Mouse (Mus musculus): ENCODE results near the gene Pabpn1. TPM values are rescaled to one million over a fixed set of nuclear protein-coding genes. Genes with fewer than 3 reads are reported as not detected.
A peak's percentile ranks its signal among the peaks of the same experiment; 100 is the strongest.

The Pabpn1 gene
- polyA plus RNA-seq, 1 experiment from 2014 or later = 179 TPM

GRCm38 (mm10) chr14:54937361-54938182, 45.3 kb downstream of the Pabpn1 start:
- Histone ChIP-seq H3K9me3 (ENCODE audit: control insufficient read depth, low read length) (no peaks in the 10 kb centered on the region), H3K27ac (ENCODE audit: low read depth, low read length) (no peak overlapping the region), H3K36me3 (ENCODE audit: control insufficient read depth, insufficient read depth, low read length) (no peaks in the 10 kb centered on the region), H3K4me3 (ENCODE audit: low read depth, low read length) (no peak overlapping the region), H3K27me3 (ENCODE audit: control insufficient read depth, insufficient read depth, low read length) (no peaks in the 10 kb centered on the region), H3K4me2 (ENCODE audit: low read depth) (no peak overlapping the region), H3K4me1 (ENCODE audit: control insufficient read depth, insufficient read depth, low read length) (no peaks in the 10 kb centered on the region), H3K9ac (ENCODE audit: low read length) (no peak overlapping the region)
- ATAC-seq (ENCODE audit: insufficient read depth, low FRiP score, low TSS enrichment) (no peak), DNase-seq (ENCODE audit: low spot score) (no peak)
- 90% methylated on average over 16 of the region's 16 CpGs for WGBS

GRCm38 (mm10) chr14:54938431-54939219, 46.3 kb downstream of the Pabpn1 start:
- no peaks in the 10 kb centered on the region for H3K36me3 ChIP-seq (ENCODE audit: control insufficient read depth, insufficient read depth, low read length)
- H3K27ac ChIP-seq (ENCODE audit: low read depth, low read length) = no peak overlapping the region
- no peaks in the 10 kb centered on the region for H3K9me3 ChIP-seq (ENCODE audit: control insufficient read depth, low read length)
- DNase-seq (ENCODE audit: low spot score) = no peak
- H3K4me3 ChIP-seq (ENCODE audit: low read depth, low read length) = no peak overlapping the region
- no peaks in the 10 kb centered on the region for H3K4me1 ChIP-seq (ENCODE audit: control insufficient read depth, insufficient read depth, low read length)
- H3K4me2 ChIP-seq (ENCODE audit: low read depth) = no peak overlapping the region
- WGBS = 82% methylated on average over 15 of the region's 15 CpGs
- H3K9ac ChIP-seq (ENCODE audit: low read length) = no peak overlapping the region
- ATAC-seq (ENCODE audit: insufficient read depth, low FRiP score, low TSS enrichment) = no peak
- H3K27me3 ChIP-seq (ENCODE audit: control insufficient read depth, insufficient read depth, low read length) = no peaks in the 10 kb centered on the region

GRCm38 (mm10) chr14:54939434-54940175, 47.3 kb downstream of the Pabpn1 start:
- Histone ChIP-seq H3K4me2 (ENCODE audit: low read depth) (no peak overlapping the region), H3K9me3 (ENCODE audit: control insufficient read depth, low read length) (no peaks in the 10 kb centered on the region), H3K4me3 (ENCODE audit: low read depth, low read length) (no peak overlapping the region), H3K9ac (ENCODE audit: low read length) (no peak overlapping the region), H3K4me1 (ENCODE audit: control insufficient read depth, insufficient read depth, low read length) (no peaks in the 10 kb centered on the region), H3K27me3 (ENCODE audit: control insufficient read depth, insufficient read depth, low read length) (no peaks in the 10 kb centered on the region), H3K27ac (ENCODE audit: low read depth, low read length) (no peak overlapping the region), H3K36me3 (ENCODE audit: control insufficient read depth, insufficient read depth, low read length) (no peaks in the 10 kb centered on the region)
- no peak for ATAC-seq (ENCODE audit: insufficient read depth, low FRiP score, low TSS enrichment)
- 51% methylated on average over 12 of the region's 12 CpGs for WGBS
- DNase-seq (ENCODE audit: low spot score) = peak; percentile 63

- no peak overlapping the region for H3K27ac ChIP-seq (ENCODE audit: low read depth, low read length)
- H3K27me3 ChIP-seq (ENCODE audit: control insufficient read depth, insufficient read depth, low read length) = no peaks in the 10 kb centered on the region
- H3K36me3 ChIP-seq (ENCODE audit: control insufficient read depth, insufficient read depth, low read length) = no peaks in the 10 kb centered on the region
- H3K9me3 ChIP-seq (ENCODE audit: control insufficient read depth, low read length) = no peaks in the 10 kb centered on the region
- H3K4me1 ChIP-seq (ENCODE audit: control insufficient read depth, insufficient read depth, low read length) = no peaks in the 10 kb centered on the region
- no peak overlapping the region for H3K4me2 ChIP-seq (ENCODE audit: low read depth)
- H3K4me3 ChIP-seq (ENCODE audit: low read depth, low read length) = no peak overlapping the region
- DNase-seq (ENCODE audit: low spot score) (no peak), ATAC-seq (ENCODE audit: insufficient read depth, low FRiP score, low TSS enrichment) (no peak)
- 93% methylated on average over 3 of the region's 3 CpGs for WGBS
- no peak overlapping the region for H3K9ac ChIP-seq (ENCODE audit: low read length)
These were observed 47.9 kb downstream of the Pabpn1 start for GRCm38 (mm10) chr14:54940176-54940530.

GRCm38 (mm10) chr14:54941024-54941978, 49.0 kb downstream of the Pabpn1 start:
- 67% methylated on average over 13 of the region's 13 CpGs for WGBS
- no peak overlapping the region for H3K9ac ChIP-seq (ENCODE audit: low read length)
- no peaks in the 10 kb centered on the region for H3K4me1 ChIP-seq (ENCODE audit: control insufficient read depth, insufficient read depth, low read length)
- DNase-seq (ENCODE audit: low spot score) (no peak), ATAC-seq (ENCODE audit: insufficient read depth, low FRiP score, low TSS enrichment) (no peak)
- no peaks in the 10 kb centered on the region for H3K27me3 ChIP-seq (ENCODE audit: control insufficient read depth, insufficient read depth, low read length)
- no peak overlapping the region for H3K27ac ChIP-seq (ENCODE audit: low read depth, low read length)
- no peaks in the 10 kb centered on the region for H3K9me3 ChIP-seq (ENCODE audit: control insufficient read depth, low read length)
- no peak overlapping the region for H3K4me2 ChIP-seq (ENCODE audit: low read depth)
- H3K36me3 ChIP-seq (ENCODE audit: control insufficient read depth, insufficient read depth, low read length) = no peaks in the 10 kb centered on the region
- no peak overlapping the region for H3K4me3 ChIP-seq (ENCODE audit: low read depth, low read length)

- WGBS = 95% methylated on average over 8 of the region's 8 CpGs
- H3K27me3 ChIP-seq (ENCODE audit: control insufficient read depth, insufficient read depth, low read length) = no peaks in the 10 kb centered on the region
- no peak overlapping the region for H3K27ac ChIP-seq (ENCODE audit: low read depth, low read length)
- no peak overlapping the region for H3K9ac ChIP-seq (ENCODE audit: low read length)
- no peak for ATAC-seq (ENCODE audit: insufficient read depth, low FRiP score, low TSS enrichment)
- H3K4me3 ChIP-seq (ENCODE audit: low read depth, low read length) = no peak overlapping the region
- H3K9me3 ChIP-seq (ENCODE audit: control insufficient read depth, low read length) = no peaks in the 10 kb centered on the region
- H3K4me1 ChIP-seq (ENCODE audit: control insufficient read depth, insufficient read depth, low read length) = no peaks in the 10 kb centered on the region
- no peaks in the 10 kb centered on the region for H3K36me3 ChIP-seq (ENCODE audit: control insufficient read depth, insufficient read depth, low read length)
- DNase-seq (ENCODE audit: low spot score) = no peak
- no peak overlapping the region for H3K4me2 ChIP-seq (ENCODE audit: low read depth)
These were observed 50.2 kb downstream of the Pabpn1 start for GRCm38 (mm10) chr14:54942479-54942878.

GRCm38 (mm10) chr14:54943971-54944370, 51.7 kb downstream of the Pabpn1 start:
- whole genome bisulfite sequencing = 93% methylated on average over 7 of the region's 7 CpGs
- Histone ChIP-seq H3K4me2 (ENCODE audit: low read depth) (no peak overlapping the region), H3K9me3 (ENCODE audit: control insufficient read depth, low read length) (no peaks in the 10 kb centered on the region), H3K36me3 (ENCODE audit: control insufficient read depth, insufficient read depth, low read length) (no peaks in the 10 kb centered on the region), H3K4me3 (ENCODE audit: low read depth, low read length) (no peak overlapping the region), H3K9ac (ENCODE audit: low read length) (no peak overlapping the region), H3K27me3 (ENCODE audit: control insufficient read depth, insufficient read depth, low read length) (no peaks in the 10 kb centered on the region), H3K27ac (ENCODE audit: low read depth, low read length) (no peak overlapping the region), H3K4me1 (ENCODE audit: control insufficient read depth, insufficient read depth, low read length) (no peaks in the 10 kb centered on the region)
- ATAC-seq (ENCODE audit: insufficient read depth, low FRiP score, low TSS enrichment) (no peak), DNase-seq (ENCODE audit: low spot score) (no peak)

- Histone ChIP-seq H3K27ac (ENCODE audit: low read depth, low read length) (no peak overlapping the region), H3K4me3 (ENCODE audit: low read depth, low read length) (no peak overlapping the region), H3K4me2 (ENCODE audit: low read depth) (no peak overlapping the region), H3K36me3 (ENCODE audit: control insufficient read depth, insufficient read depth, low read length) (no peaks in the 10 kb centered on the region), H3K9ac (ENCODE audit: low read length) (no peak overlapping the region), H3K9me3 (ENCODE audit: control insufficient read depth, low read length) (no peaks in the 10 kb centered on the region), H3K4me1 (ENCODE audit: control insufficient read depth, insufficient read depth, low read length) (no peaks in the 10 kb centered on the region), H3K27me3 (ENCODE audit: control insufficient read depth, insufficient read depth, low read length) (no peaks in the 10 kb centered on the region)
- DNase-seq (ENCODE audit: low spot score) (no peak), ATAC-seq (ENCODE audit: insufficient read depth, low FRiP score, low TSS enrichment) (no peak)
- WGBS = 78% methylated on average over 2 of the region's 2 CpGs
These were observed 52.6 kb downstream of the Pabpn1 start for GRCm38 (mm10) chr14:54944939-54945338.

Measured in neural tube, embryonic 11.5 days (tissue).